Mouse (Mus musculus) forebrain, embryonic 11.5 days (tissue): Measurements from ENCODE around the gene Tcap. TPM values are rescaled to one million over a fixed set of nuclear protein-coding genes. Genes with fewer than 3 reads are reported as not detected.

Experiments
- ATAC-seq: fragments of 200-750 bp; cut with Nextera tagmentation; replicated peaks from 2 replicates; pipeline ENCODE4 v1.8.0; 2017; ENCODE audit warnings: moderate TSS enrichment; ENCODE audit not compliant: low FRiP score
- DNase-seq: peaks from one replicate; pipeline ENCODE4 v3.0.0-alpha.2; 2017; ENCODE audit warnings: low spot score
- H3K27ac ChIP-seq: fragments of 300-500 bp; sonication (generic); 2 replicates; pipeline ENCODE4 v1.5.1; 2014; ENCODE audit warnings: low read depth, low read length
- H3K27me3 ChIP-seq: fragments of 300-500 bp; sonication (generic); 2 replicates; pipeline ENCODE4 v1.6.1; 2014; ENCODE audit warnings: mild to moderate bottlenecking, low read length, mixed read lengths; ENCODE audit not compliant: control insufficient read depth, insufficient read depth
- H3K36me3 ChIP-seq: fragments of 300-500 bp; sonication (generic); 2 replicates; pipeline ENCODE4 v1.6.1; 2014; ENCODE audit warnings: mild to moderate bottlenecking, low read length, moderate library complexity, mixed read lengths; ENCODE audit not compliant: control insufficient read depth, insufficient read depth
- H3K4me1 ChIP-seq: fragments of 300-500 bp; sonication (generic); replicated peaks from 2 replicates; pipeline ENCODE4 v1.6.1; 2014; ENCODE audit warnings: low read length, mixed read lengths; ENCODE audit not compliant: control insufficient read depth, insufficient read depth
- H3K4me2 ChIP-seq: fragments of 300-500 bp; sonication (generic); 2 replicates; pipeline ENCODE4 v1.6.1; 2014; ENCODE audit warnings: low read depth, mild to moderate bottlenecking, low read length, moderate library complexity, mixed read lengths; ENCODE audit not compliant: severe bottlenecking
- H3K4me3 ChIP-seq: fragments of 300-500 bp; sonication (generic); 2 replicates; pipeline ENCODE4 v1.5.1; 2014; ENCODE audit warnings: low read depth, low read length
- H3K9ac ChIP-seq: fragments of 300-500 bp; sonication (generic); 2 replicates; pipeline ENCODE4 v1.6.1; 2014; ENCODE audit warnings: low read length
- H3K9me3 ChIP-seq: fragments of 300-500 bp; sonication (generic); 2 replicates; pipeline ENCODE4 v1.6.1; 2016; ENCODE audit warnings: low read length, mixed read lengths; ENCODE audit not compliant: control insufficient read depth
- WGBS: fragments of 180-500 bp; shearing (Covaris S2); extraction: QIAGEN DNeasy Blood & Tissue Kit; methylation state at CpG from one replicate; pipeline ENCODE4 v1.1.7; 2014; 5-methylcytosine and 5-hydroxymethylcytosine counted together
- polyA plus RNA-seq: library from polyadenylated mRNA; unstranded; fragments of >200 nt; fragmentation: Nextera tagmentation; extraction: Ambion mirVana; gene quantifications from 2 replicates; pipeline ENCODE4 v1.2.1, GENCODE M21; 2014

Gene Tcap
- polyA plus RNA-seq, 1 experiment from 2014 or later, result not detected

GRCm38 (mm10) chr11:98406621-98407020 is 23.0 kb downstream of the Tcap start:
- Histone ChIP-seq H3K4me2 (no peak overlapping the region), H3K9me3 (no peaks in the 10 kb centered on the region), H3K27me3 (peaks cover 12% of the 10 kb centered on the region; the same call in 1 of the 2 replicates), H3K9ac (no peak overlapping the region), H3K4me3 (no peak overlapping the region), H3K27ac (no peak overlapping the region), H3K36me3 (no peaks in the 10 kb centered on the region), H3K4me1 (peaks cover 7% of the 10 kb centered on the region; the same call in 1 of the 2 replicates)
- DNase-seq, result no peak
- 77% methylated on average over 6 of the region's 6 CpGs for WGBS
- no peak for ATAC-seq

- H3K4me2 ChIP-seq, result peak overlapping the region; percentile 31; the same call in 1 of the 2 replicates
- peaks cover 9% of the 10 kb centered on the region; the same call in 1 of the 2 replicates for H3K4me1 ChIP-seq
- WGBS, result 66% methylated on average over 8 of the region's 8 CpGs
- ATAC-seq (0 out of 2 replicates have a peak, but pooled peaks have one; percentile 23), DNase-seq (no peak)
- H3K4me3 ChIP-seq, result no peak overlapping the region
- peak overlapping the region; percentile 33 for H3K9ac ChIP-seq
- H3K27me3 ChIP-seq, result peaks cover 13% of the 10 kb centered on the region; the same call in 1 of the 2 replicates
- H3K36me3 ChIP-seq, result no peaks in the 10 kb centered on the region
- no peaks in the 10 kb centered on the region for H3K9me3 ChIP-seq
- H3K27ac ChIP-seq, result no peak overlapping the region
Measured at GRCm38 (mm10) chr11:98408872-98409271, 25.3 kb downstream of the Tcap start.

- Histone ChIP-seq H3K9me3 (no peaks in the 10 kb centered on the region), H3K4me3 (no peak overlapping the region), H3K27ac (no peak overlapping the region), H3K27me3 (peaks cover 13% of the 10 kb centered on the region; the same call in 1 of the 2 replicates), H3K4me2 (peak overlapping the region; percentile 31; the same call in 1 of the 2 replicates), H3K9ac (peak overlapping the region; percentile 33), H3K4me1 (peaks cover 9% of the 10 kb centered on the region; the same call in 1 of the 2 replicates), H3K36me3 (no peaks in the 10 kb centered on the region)
- 6% methylated on average over 10 of the region's 10 CpGs for WGBS
- DNase-seq (peak; percentile 70), ATAC-seq (peak; percentile 55; the same call in 1 of the 2 replicates)
Measured at GRCm38 (mm10) chr11:98409341-98409822, 25.8 kb downstream of the Tcap start.

GRCm38 (mm10) chr11:98412273-98412796 is 28.7 kb downstream of the Tcap start, which contains the start of gene Erbb2:
TSS of gene Erbb2 (plus strand) at chr11:98412470.
- H3K4me3 ChIP-seq, result peak within 1 kb of the TSS; percentile 77
- ATAC-seq (peak; percentile 55), DNase-seq (peak; percentile 92)
- no peaks in the 10 kb centered on the region for H3K36me3 ChIP-seq
- no peaks in the 10 kb centered on the region for H3K9me3 ChIP-seq
- peak within 1 kb of the TSS; percentile 57 for H3K27ac ChIP-seq
- peak within 1 kb of the TSS; percentile 98 for H3K4me2 ChIP-seq
- H3K4me1 ChIP-seq, result peaks cover 9% of the 10 kb centered on the region; the same call in 1 of the 2 replicates
- peak within 1 kb of the TSS; percentile 82 for H3K9ac ChIP-seq
- H3K27me3 ChIP-seq, result peaks cover 13% of the 10 kb centered on the region; the same call in 1 of the 2 replicates
- under 1% methylated on average over 48 of the region's 49 CpGs for WGBS

GRCm38 (mm10) chr11:98412797-98413301 is 29.2 kb downstream of the Tcap start:
- peak overlapping the region; percentile 57; the same call in 1 of the 2 replicates for H3K27ac ChIP-seq
- H3K4me3 ChIP-seq, result peak overlapping the region; percentile 77
- DNase-seq, result peak; percentile 81
- H3K36me3 ChIP-seq, result no peaks in the 10 kb centered on the region
- peak; percentile 47 for ATAC-seq
- H3K4me2 ChIP-seq, result peak overlapping the region; percentile 98
- no peaks in the 10 kb centered on the region for H3K9me3 ChIP-seq
- peaks cover 9% of the 10 kb centered on the region; the same call in 1 of the 2 replicates for H3K4me1 ChIP-seq
- H3K9ac ChIP-seq, result peak overlapping the region; percentile 82
- peaks cover 13% of the 10 kb centered on the region; the same call in 1 of the 2 replicates for H3K27me3 ChIP-seq
- WGBS, result under 1% methylated on average over 40 of the region's 40 CpGs

GRCm38 (mm10) chr11:98413731-98414130 is 30.1 kb downstream of the Tcap start:
- peak overlapping the region; percentile 98; the same call in 1 of the 2 replicates for H3K4me2 ChIP-seq
- no peaks in the 10 kb centered on the region for H3K36me3 ChIP-seq
- peak overlapping the region; percentile 77; the same call in 1 of the 2 replicates for H3K4me3 ChIP-seq
- H3K9ac ChIP-seq, result no peak overlapping the region
- no peaks in the 10 kb centered on the region for H3K9me3 ChIP-seq
- 30% methylated on average over 7 of the region's 7 CpGs for WGBS
- H3K27ac ChIP-seq, result no peak overlapping the region
- H3K27me3 ChIP-seq, result peaks cover 13% of the 10 kb centered on the region; the same call in 1 of the 2 replicates
- DNase-seq (no peak), ATAC-seq (no peak)
- peaks cover 9% of the 10 kb centered on the region; the same call in 1 of the 2 replicates for H3K4me1 ChIP-seq

- 32% methylated on average over 2 of the region's 2 CpGs for WGBS
- no peak overlapping the region for H3K27ac ChIP-seq
- peaks cover 13% of the 10 kb centered on the region; the same call in 1 of the 2 replicates for H3K27me3 ChIP-seq
- no peak overlapping the region for H3K9ac ChIP-seq
- no peaks in the 10 kb centered on the region for H3K9me3 ChIP-seq
- DNase-seq (no peak), ATAC-seq (no peak)
- H3K36me3 ChIP-seq, result no peaks in the 10 kb centered on the region
- peaks cover 7% of the 10 kb centered on the region; the same call in 1 of the 2 replicates for H3K4me1 ChIP-seq
- no peak overlapping the region for H3K4me2 ChIP-seq
- H3K4me3 ChIP-seq, result no peak overlapping the region
Measured at GRCm38 (mm10) chr11:98414162-98414561, 30.6 kb downstream of the Tcap start.

- ATAC-seq (no peak), DNase-seq (no peak)
- Histone ChIP-seq H3K4me3 (no peak overlapping the region), H3K27me3 (no peaks in the 10 kb centered on the region), H3K9ac (no peak overlapping the region), H3K36me3 (no peaks in the 10 kb centered on the region), H3K9me3 (no peaks in the 10 kb centered on the region), H3K4me1 (no peaks in the 10 kb centered on the region), H3K27ac (no peak overlapping the region), H3K4me2 (no peak overlapping the region)
- 85% methylated on average over 1 of the region's 1 CpGs for WGBS
Measured at GRCm38 (mm10) chr11:98417074-98417473, 33.5 kb downstream of the Tcap start.
